Mouse (Mus musculus) hindbrain, embryonic 15.5 days (tissue): ENCODE results near the gene Rere. TPM values are rescaled to one million over a fixed set of nuclear protein-coding genes. Genes with fewer than 3 reads are reported as not detected.
"Not testable (repeated sequence)": the region's sequence is repeated elsewhere in the genome, so short reads cannot be mapped to it uniquely, and the experiment has no call there.

Experiments
- ATAC-seq: fragments of 200-750 bp; cut with Nextera tagmentation; 2 replicates; pipeline ENCODE4 v1.8.0; 2017; ENCODE audit warnings: low read depth, moderate number of reproducible peaks, moderate TSS enrichment; ENCODE audit not compliant: low FRiP score
- H3K27ac ChIP-seq: fragments of 300-500 bp; sonication (generic); replicated peaks from 2 replicates; pipeline ENCODE4 v1.5.1; 2015; ENCODE audit warnings: mild to moderate bottlenecking, inconsistent platforms
- H3K27me3 ChIP-seq: fragments of 300-500 bp; sonication (generic); 2 replicates; pipeline ENCODE4 v1.6.1; 2015; ENCODE audit warnings: control low read depth, inconsistent platforms
- H3K36me3 ChIP-seq: fragments of 300-500 bp; sonication (generic); 2 replicates; pipeline ENCODE4 v1.6.1; 2015; ENCODE audit warnings: control low read depth, inconsistent platforms
- H3K4me1 ChIP-seq: fragments of 300-500 bp; sonication (generic); replicated peaks from 2 replicates; pipeline ENCODE4 v1.6.1; 2015; ENCODE audit warnings: control low read depth, inconsistent platforms
- H3K4me2 ChIP-seq: fragments of 300-500 bp; sonication (generic); 2 replicates; pipeline ENCODE4 v1.6.1; 2015; ENCODE audit warnings: moderate library complexity, mild to moderate bottlenecking, inconsistent platforms
- H3K4me3 ChIP-seq: fragments of 300-500 bp; sonication (generic); 2 replicates; pipeline ENCODE4 v1.5.1; 2015; ENCODE audit warnings: mild to moderate bottlenecking, inconsistent platforms
- H3K9ac ChIP-seq: fragments of 300-500 bp; sonication (generic); 2 replicates; pipeline ENCODE4 v1.6.1; 2015; ENCODE audit warnings: inconsistent platforms
- H3K9me3 ChIP-seq: fragments of 300-500 bp; sonication (generic); 2 replicates; pipeline ENCODE4 v1.6.1; 2016; ENCODE audit warnings: control low read depth, inconsistent platforms
- whole genome bisulfite sequencing: fragments of 180-500 bp; shearing (Covaris S2); methylation state at CpG from one replicate; pipeline ENCODE4 v1.1.7; 2015; 5-methylcytosine and 5-hydroxymethylcytosine counted together
- polyA plus RNA-seq: library from polyadenylated mRNA; unstranded; fragments of >200 nt; fragmentation: Nextera tagmentation; extraction: Ambion mirVana; gene quantifications from 2 replicates; pipeline ENCODE4 v1.2.1, GENCODE M21; 2015

Rere gene
- polyA plus RNA-seq, 1 experiment from 2014 or later = 32.5 TPM

DNA sequence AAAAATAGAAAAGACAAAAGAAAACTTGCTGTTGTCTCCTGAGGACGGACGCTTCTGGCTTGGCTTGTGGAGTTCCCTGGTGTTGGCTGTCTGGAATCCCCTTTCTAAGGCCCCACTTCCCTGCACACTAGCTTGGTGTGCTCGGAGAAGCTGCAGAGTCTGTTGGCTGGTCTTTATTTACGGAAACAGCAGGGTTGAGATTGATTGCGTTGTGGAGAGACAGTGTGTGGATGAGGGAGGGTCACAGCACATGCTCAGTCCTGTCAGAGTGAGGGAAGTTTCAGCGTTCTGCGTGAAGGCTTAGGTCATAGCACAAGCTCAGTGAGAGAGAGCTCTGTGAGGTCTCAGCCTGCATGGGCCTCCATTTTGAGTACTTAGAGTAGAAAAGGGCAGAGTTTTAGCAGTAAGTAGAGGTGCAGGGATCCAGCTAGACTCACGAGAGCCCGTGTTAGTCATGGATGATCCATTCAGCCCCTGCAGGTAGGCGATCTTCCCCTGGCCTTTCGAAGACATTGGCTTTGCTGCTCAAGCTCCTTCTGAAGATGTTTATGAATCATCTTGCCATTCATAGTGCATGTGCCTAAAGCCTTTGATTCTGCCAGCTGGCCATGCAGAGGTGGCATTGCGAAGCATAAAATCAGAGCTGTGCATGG is 206.8 kb downstream of the Rere start:
- H3K36me3 ChIP-seq = no peaks in the 10 kb centered on the region
- peak overlapping the region; percentile 45 for H3K9ac ChIP-seq
- peak overlapping the region; percentile 79 for H3K27ac ChIP-seq
- peak overlapping the region; percentile 66 for H3K4me2 ChIP-seq
- WGBS = 10% methylated on average over 12 of the region's 12 CpGs
- H3K9me3 ChIP-seq = no peaks in the 10 kb centered on the region
- peak; percentile 97 for ATAC-seq
- H3K4me3 ChIP-seq = peak overlapping the region; percentile 39
- H3K27me3 ChIP-seq = no peaks in the 10 kb centered on the region
- H3K4me1 ChIP-seq = peaks cover 39% of the 10 kb centered on the region

DNA sequence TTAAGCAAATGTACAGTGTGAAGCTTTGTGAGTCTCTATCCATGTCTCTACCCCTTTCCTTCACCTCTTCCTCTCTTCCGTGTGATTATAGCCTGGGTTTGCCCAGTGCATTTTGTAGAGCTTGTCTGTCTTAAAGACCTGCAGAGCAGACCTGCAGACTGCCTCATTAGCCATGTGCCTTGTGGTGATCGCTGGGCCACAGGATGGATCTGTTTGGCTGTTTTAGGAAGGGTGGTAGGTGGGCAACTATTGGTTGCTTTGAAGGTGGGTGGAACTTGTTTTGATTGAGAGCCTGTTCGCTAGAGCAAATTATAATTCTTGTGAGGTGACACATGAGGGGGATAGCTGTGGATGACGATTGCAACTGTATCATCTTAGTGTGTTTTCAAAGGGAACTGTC is 207.3 kb downstream of the Rere start:
- Histone ChIP-seq H3K27ac (peak overlapping the region; percentile 79), H3K36me3 (no peaks in the 10 kb centered on the region), H3K27me3 (no peaks in the 10 kb centered on the region), H3K9ac (peak overlapping the region; percentile 45), H3K4me1 (peaks cover 42% of the 10 kb centered on the region), H3K4me2 (peak overlapping the region; percentile 66), H3K4me3 (peak overlapping the region; percentile 39), H3K9me3 (no peaks in the 10 kb centered on the region)
- 45% methylated on average over 4 of the region's 4 CpGs for WGBS
- ATAC-seq = no peak

DNA sequence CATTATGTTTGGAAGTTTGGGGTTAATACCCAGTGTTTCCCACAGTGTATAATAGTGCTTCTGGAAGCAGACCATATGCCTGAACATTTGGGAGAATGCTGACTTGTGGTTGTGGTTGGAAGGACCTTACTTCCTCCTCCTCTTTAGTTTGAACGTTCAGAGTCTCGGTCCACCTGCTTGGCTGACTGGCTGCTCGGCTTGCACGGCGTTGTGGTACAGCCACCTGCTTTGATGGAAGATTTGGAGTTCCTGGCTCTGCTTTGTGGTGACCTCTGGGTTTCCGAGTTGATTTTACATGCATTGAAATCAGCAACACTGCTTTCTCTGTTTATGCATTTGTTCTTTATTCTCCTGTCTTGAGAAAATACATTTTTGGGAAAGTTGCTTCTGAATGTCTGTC is 208.6 kb downstream of the Rere start:
- H3K4me3 ChIP-seq = no peak overlapping the region
- no peaks in the 10 kb centered on the region for H3K27me3 ChIP-seq
- H3K27ac ChIP-seq = no peak overlapping the region
- H3K4me1 ChIP-seq = peaks cover 51% of the 10 kb centered on the region
- 89% methylated on average over 6 of the region's 6 CpGs for WGBS
- no peak for ATAC-seq
- H3K9me3 ChIP-seq = no peaks in the 10 kb centered on the region
- H3K9ac ChIP-seq = no peak overlapping the region
- no peaks in the 10 kb centered on the region for H3K36me3 ChIP-seq
- no peak overlapping the region for H3K4me2 ChIP-seq

DNA sequence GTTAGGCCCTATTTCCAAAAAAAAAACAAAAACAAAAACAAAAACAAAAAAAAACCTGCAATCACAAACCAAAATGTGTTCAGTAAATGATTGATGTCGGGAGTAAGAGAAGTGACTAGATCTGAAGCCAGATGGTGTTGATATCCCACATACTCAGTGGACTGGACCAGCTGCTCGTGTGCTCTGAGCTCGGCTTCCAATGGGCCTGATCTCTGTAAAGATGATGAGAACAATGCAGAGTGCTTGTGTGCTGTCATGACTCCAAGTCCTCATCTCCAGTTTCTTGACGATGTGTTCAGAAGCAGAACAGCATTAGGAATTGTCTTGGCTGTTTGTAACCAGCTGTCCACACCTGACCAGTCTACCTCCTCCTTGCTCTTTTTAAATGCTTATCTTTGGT is 210.3 kb downstream of the Rere start:
- ATAC-seq = no peak
- 66% methylated on average over 4 of the region's 4 CpGs for WGBS
- Histone ChIP-seq H3K27me3 (no peaks in the 10 kb centered on the region), H3K4me2 (no peak overlapping the region), H3K27ac (0 out of 2 replicates have a peak overlapping the region, but pooled peaks have one; percentile 38), H3K9me3 (no peaks in the 10 kb centered on the region), H3K36me3 (no peaks in the 10 kb centered on the region), H3K4me1 (peaks cover 60% of the 10 kb centered on the region), H3K4me3 (no peak overlapping the region), H3K9ac (no peak overlapping the region)

DNA sequence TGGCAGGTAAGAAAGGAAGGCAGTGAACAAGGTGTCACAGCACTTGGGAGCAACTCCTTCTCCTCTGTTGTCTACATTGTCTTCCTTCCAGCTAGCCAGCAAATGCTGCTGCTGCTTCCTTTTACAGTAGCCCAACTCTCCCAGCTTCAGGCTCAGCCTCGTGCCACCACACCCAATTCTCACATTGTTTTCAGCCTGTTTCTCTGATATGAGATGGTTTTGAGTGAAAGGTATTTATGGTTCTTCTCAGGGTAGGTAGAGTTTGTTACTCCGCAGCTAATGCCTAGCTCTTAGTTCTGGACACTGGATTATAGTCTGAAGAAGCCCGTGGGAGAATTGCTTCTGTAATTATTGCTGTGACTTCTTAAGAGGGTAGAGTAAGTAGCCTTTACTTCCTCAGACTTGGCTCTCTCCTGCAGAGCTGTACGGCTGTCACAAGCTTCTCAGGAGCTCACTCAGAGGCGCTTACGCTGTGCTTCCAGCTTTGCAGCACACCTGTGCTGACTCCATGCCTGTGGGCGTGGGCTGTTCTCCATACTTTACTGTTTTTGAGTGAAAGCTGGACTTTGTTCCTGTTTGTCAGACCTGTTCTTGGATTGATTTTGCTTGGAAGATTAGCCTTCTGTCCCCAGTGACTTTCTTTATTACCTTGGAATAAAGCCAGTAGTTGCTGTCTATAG is 212.0 kb downstream of the Rere start:
- 86% methylated on average over 7 of the region's 7 CpGs for WGBS
- ATAC-seq = no peak
- no peak overlapping the region for H3K9ac ChIP-seq

DNA sequence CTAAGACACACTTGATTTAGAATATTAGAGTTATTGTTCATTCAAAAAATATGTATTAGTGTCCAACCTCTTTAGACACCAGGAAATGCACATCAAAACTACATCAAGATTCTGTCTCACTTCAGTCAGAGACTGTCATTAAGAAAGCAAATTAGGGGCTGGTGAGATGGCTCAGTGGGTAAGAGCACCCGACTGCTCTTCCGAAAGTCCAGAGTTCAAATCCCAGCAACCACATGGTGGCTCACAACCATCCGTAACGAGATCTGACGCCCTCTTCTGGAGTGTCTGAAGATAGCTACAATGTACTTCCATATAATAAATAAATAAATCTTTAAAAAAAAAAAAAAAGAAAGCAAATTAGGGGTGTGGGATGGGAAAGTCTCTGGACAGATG is 212.5 kb downstream of the Rere start:
- H3K27ac ChIP-seq, H3K4me2 ChIP-seq, H3K36me3 ChIP-seq, H3K9me3 ChIP-seq, H3K27me3 ChIP-seq, H3K4me3 ChIP-seq, H3K9ac ChIP-seq, ATAC-seq: not testable (repeated sequence)
- peaks cover 40% of the 10 kb centered on the region for H3K4me1 ChIP-seq
- WGBS = 94% methylated on average over 5 of the region's 5 CpGs

More for the DNA sequence above, 212.0 kb downstream of the Rere start:
- Histone ChIP-seq H3K4me1 (peaks cover 46% of the 10 kb centered on the region), H3K27ac (no peak overlapping the region), H3K4me2 (no peak overlapping the region), H3K4me3 (no peak overlapping the region), H3K27me3 (no peaks in the 10 kb centered on the region), H3K9me3 (no peaks in the 10 kb centered on the region), H3K36me3 (no peaks in the 10 kb centered on the region)

DNA sequence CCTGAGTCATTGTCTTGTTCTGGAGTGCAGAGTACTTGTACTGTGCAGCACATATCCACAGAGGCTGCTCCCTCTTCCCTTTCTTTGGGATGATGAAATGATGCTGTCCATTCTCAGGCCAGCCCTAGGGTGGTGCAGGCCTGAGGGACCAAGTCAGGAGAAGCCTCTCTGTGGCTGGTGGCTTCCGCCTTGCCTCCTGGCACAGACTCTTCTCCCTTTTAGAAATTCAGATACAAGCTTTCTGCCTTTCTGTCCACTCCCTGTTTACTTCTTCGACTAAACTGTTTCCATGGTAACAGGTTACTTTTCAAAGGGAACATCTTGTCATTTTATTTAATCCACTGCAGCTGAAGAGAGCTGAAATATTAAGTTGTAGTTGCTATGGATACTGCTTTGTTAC is 214.1 kb downstream of the Rere start:
- no peaks in the 10 kb centered on the region for H3K27me3 ChIP-seq
- no peaks in the 10 kb centered on the region for H3K36me3 ChIP-seq
- WGBS = 49% methylated on average over 2 of the region's 2 CpGs
- H3K4me2 ChIP-seq = no peak overlapping the region
- H3K9me3 ChIP-seq = no peaks in the 10 kb centered on the region
- H3K4me3 ChIP-seq = no peak overlapping the region
- peaks cover 26% of the 10 kb centered on the region for H3K4me1 ChIP-seq
- no peak overlapping the region for H3K9ac ChIP-seq
- peak; percentile 27; the same call in 1 of the 2 replicates for ATAC-seq
- H3K27ac ChIP-seq = 0 out of 2 replicates have a peak overlapping the region, but pooled peaks have one; percentile 6

DNA sequence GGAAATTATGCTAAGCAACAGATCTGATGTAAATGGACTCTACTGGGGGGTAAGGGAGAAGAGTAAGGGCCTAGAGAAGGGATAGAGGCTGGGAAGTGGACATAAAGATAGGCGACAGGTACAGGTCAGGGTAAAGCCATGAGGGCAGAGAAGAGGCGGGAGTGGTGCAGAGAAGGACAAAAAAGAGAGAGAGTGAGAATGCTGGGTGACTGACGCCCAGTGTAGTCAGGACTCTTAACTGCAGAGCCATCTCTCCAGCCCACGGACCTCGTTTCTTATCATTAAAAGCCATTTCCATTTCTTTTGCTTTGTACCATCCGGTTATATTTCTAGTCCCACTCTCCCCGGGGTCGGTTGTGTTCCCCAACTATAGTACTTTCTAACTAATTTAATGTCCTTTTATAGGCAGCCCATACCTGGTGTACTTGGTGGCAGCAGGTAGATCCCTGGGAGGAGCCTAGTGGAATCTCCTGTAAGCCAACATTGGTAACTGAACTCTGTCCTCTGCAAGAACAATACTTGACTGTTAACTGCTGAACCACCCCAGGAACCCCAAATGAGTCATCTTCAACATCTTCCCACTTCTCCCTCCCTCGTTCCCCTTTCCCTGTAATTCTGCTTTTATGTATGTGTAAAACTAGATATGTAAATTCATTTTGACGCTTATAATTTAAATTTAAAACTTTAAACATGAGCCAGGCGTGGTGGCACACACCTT is 223.0 kb downstream of the Rere start:
- WGBS = 94% methylated on average over 11 of the region's 11 CpGs
- H3K27me3 ChIP-seq = no peaks in the 10 kb centered on the region
- ATAC-seq = no peak

DNA sequence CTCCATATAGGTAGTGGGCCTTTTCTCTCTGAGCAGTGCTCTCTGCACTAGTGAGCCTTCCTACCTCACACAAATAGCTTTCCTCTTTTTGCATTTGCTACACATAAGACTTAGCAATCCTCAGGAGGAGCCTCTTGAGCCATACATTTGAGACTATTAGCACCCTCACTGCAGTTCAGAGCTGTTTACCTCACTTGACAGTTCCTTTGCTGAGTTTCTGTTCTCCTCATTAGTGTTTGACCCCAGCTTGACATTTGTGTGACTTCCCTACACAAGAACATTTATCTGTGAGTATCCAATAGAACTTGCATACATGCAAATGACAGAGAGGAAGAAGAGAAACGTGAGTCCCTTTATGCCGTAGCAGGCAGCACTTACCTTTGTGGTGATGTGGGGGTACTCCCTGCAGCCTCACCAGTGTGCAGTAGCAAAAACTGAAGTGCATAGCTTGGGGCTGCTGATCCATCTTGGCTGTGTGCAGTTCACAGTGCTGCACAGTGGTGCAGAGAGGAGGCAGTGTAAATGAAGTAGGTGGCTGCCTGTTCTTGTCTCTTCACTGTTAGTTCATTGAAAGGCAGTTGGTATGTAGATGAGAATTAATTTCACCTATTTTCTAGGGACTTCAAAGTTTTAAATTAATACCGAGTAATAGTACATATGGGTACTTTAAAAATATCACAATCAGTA is 227.7 kb downstream of the Rere start:
- Histone ChIP-seq H3K4me1 (no peaks in the 10 kb centered on the region), H3K9ac (no peak overlapping the region), H3K4me3 (no peak overlapping the region), H3K9me3 (no peaks in the 10 kb centered on the region), H3K36me3 (peaks cover 30% of the 10 kb centered on the region), H3K27me3 (no peaks in the 10 kb centered on the region), H3K27ac (no peak overlapping the region), H3K4me2 (no peak overlapping the region)
- WGBS = 85% methylated on average over 3 of the region's 3 CpGs
- no peak for ATAC-seq

More for the DNA sequence above, 223.0 kb downstream of the Rere start:
- Histone ChIP-seq H3K4me1 (no peaks in the 10 kb centered on the region), H3K27ac (no peak overlapping the region), H3K4me3 (no peak overlapping the region), H3K36me3 (peaks cover 17% of the 10 kb centered on the region), H3K9me3 (no peaks in the 10 kb centered on the region), H3K9ac (no peak overlapping the region), H3K4me2 (no peak overlapping the region)

DNA sequence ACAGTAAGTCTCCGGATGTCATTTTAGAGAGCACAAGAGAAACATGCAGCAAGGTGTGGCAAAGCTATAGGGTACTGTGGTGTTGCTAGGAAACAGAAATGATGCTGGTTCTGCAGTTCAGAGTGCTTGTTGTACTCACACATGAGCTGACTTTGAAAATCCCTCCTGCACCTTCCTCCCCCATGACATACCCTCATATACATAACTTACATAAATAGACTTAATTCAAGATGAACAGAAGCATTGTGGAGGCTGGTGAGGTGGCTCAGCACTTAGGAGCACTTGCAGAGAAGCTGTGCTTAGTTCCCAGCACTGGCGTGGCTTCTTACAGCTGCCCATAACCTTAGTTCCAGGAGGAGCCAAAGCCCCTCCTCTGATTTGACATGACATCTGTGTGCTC is 228.6 kb downstream of the Rere start:
- 90% methylated on average over 2 of the region's 2 CpGs for WGBS

DNA sequence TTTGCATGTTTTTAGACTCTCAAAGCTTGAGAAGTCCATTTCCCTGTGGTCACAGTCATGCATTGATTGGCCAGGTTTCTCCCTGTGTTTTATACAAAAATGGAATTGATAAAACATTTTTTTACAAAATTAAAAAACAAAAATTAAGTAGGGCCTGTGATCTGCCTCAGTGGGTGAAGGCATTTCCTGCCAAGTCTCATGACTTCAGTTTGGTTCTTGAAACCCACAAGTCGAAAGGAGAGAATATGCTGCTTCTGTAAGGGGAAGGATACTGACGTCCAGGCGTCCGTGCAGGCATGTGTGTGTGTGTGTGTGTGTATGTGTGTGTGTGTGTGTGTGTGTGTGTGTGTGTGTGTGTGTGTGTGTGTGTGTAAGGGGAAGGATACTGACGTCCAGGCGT is 231.9 kb downstream of the Rere start:
- H3K27ac ChIP-seq, H3K4me1 ChIP-seq, H3K9ac ChIP-seq, H3K27me3 ChIP-seq, ATAC-seq, H3K4me3 ChIP-seq, H3K9me3 ChIP-seq, H3K4me2 ChIP-seq: not testable (repeated sequence)
- WGBS = 98% methylated on average over 4 of the region's 6 CpGs
- peaks cover 30% of the 10 kb centered on the region for H3K36me3 ChIP-seq

More for the DNA sequence above, 228.6 kb downstream of the Rere start:
- H3K36me3 ChIP-seq = peaks cover 30% of the 10 kb centered on the region
- no peaks in the 10 kb centered on the region for H3K9me3 ChIP-seq
- ATAC-seq = no peak
- H3K9ac ChIP-seq = no peak overlapping the region
- no peak overlapping the region for H3K4me3 ChIP-seq
- H3K27ac ChIP-seq = no peak overlapping the region
- H3K27me3 ChIP-seq = no peaks in the 10 kb centered on the region
- H3K4me2 ChIP-seq = no peak overlapping the region
- H3K4me1 ChIP-seq = no peaks in the 10 kb centered on the region

DNA sequence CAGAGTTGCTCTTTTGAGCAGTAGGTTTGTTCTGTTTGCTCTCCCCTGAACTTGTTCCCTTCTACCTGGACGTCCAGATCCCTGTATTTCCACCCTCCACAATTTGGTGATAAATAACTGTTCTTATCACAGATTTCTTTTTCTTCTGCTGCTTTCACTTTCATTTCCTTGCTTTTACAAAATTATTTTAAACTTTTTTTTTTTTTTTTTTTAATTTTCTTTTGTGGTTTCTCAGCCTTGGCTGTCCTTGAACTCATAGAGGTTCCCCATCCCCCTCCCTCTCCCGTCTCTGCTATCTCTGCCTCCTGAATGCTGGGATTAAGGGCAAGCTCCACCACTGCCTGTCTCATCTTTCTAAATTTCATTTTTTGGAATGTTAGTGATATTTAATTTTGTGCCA is 234.8 kb downstream of the Rere start:
- Histone ChIP-seq H3K4me1 (peaks cover 8% of the 10 kb centered on the region; the same call in 1 of the 2 replicates), H3K9ac (no peak overlapping the region), H3K4me2 (no peak overlapping the region), H3K27me3 (no peaks in the 10 kb centered on the region), H3K9me3 (no peaks in the 10 kb centered on the region), H3K27ac (no peak overlapping the region), H3K36me3 (peaks cover 14% of the 10 kb centered on the region; the same call in 1 of the 2 replicates), H3K4me3 (no peak overlapping the region)
- 77% methylated on average over 2 of the region's 2 CpGs for WGBS
- ATAC-seq = no peak
